Mouse (Mus musculus): ENCODE data around the gene Ifitm7. TPM values are rescaled to one million over a fixed set of nuclear protein-coding genes. Genes with fewer than 3 reads are reported as not detected.

Gene Ifitm7
- not detected in 2 replicates for polyA plus RNA-seq (2012)

GRCm38 (mm10) chr16:13986574-13987478 is at the start of gene Ifitm7, which contains the start of gene 2900011O08Rik:
Gene Ifitm7 (minus strand): TSS chr16:13986888.
Gene 2900011O08Rik (plus strand): TSS chr16:13986604.
- TF ChIP-seq GATA1 (IDR thresholded peaks at IDR 0.05; ENCODE audit: low read length) = no peak

- TF ChIP-seq GATA1 (IDR thresholded peaks at IDR 0.05; ENCODE audit: low read length) = no peak
Measured at GRCm38 (mm10) chr16:14033076-14033475, 46.4 kb upstream of the Ifitm7 start.

- no peak for TF ChIP-seq GATA1 (IDR thresholded peaks at IDR 0.05; ENCODE audit: low read length)
Measured at GRCm38 (mm10) chr16:14030650-14031049, 44.0 kb upstream of the Ifitm7 start.

- TF ChIP-seq GATA1 (IDR thresholded peaks at IDR 0.05; ENCODE audit: low read length) = no peak
Measured at GRCm38 (mm10) chr16:14029851-14030250, 43.2 kb upstream of the Ifitm7 start.

GRCm38 (mm10) chr16:14029072-14029471 is 42.4 kb upstream of the Ifitm7 start:
- TF ChIP-seq GATA1 (IDR thresholded peaks at IDR 0.05; ENCODE audit: low read length) = no peak

GRCm38 (mm10) chr16:14025091-14025990 is 38.7 kb upstream of the Ifitm7 start:
- TF ChIP-seq GATA1 (IDR thresholded peaks at IDR 0.05; ENCODE audit: low read length) = no peak

GRCm38 (mm10) chr16:14021166-14021822 is 34.6 kb upstream of the Ifitm7 start:
- TF ChIP-seq GATA1 (IDR thresholded peaks at IDR 0.05; ENCODE audit: low read length) = no peak

GRCm38 (mm10) chr16:14017306-14017705 is 30.6 kb upstream of the Ifitm7 start:
- TF ChIP-seq GATA1 (IDR thresholded peaks at IDR 0.05; ENCODE audit: low read length) = no peak

- TF ChIP-seq GATA1 (IDR thresholded peaks at IDR 0.05; ENCODE audit: low read length) = no peak
Measured at GRCm38 (mm10) chr16:14009966-14010365, 23.3 kb upstream of the Ifitm7 start.

- no peak for TF ChIP-seq GATA1 (IDR thresholded peaks at IDR 0.05; ENCODE audit: low read length)
Measured at GRCm38 (mm10) chr16:14008708-14009107, 22.0 kb upstream of the Ifitm7 start.

GRCm38 (mm10) chr16:14008081-14008480 is 21.4 kb upstream of the Ifitm7 start:
- no peak for TF ChIP-seq GATA1 (IDR thresholded peaks at IDR 0.05; ENCODE audit: low read length)

GRCm38 (mm10) chr16:14005266-14005665 is 18.6 kb upstream of the Ifitm7 start:
- TF ChIP-seq GATA1 (IDR thresholded peaks at IDR 0.05; ENCODE audit: low read length) = no peak

GRCm38 (mm10) chr16:14004726-14005125 is 18.0 kb upstream of the Ifitm7 start:
- TF ChIP-seq GATA1 (IDR thresholded peaks at IDR 0.05; ENCODE audit: low read length) = no peak

GRCm38 (mm10) chr16:14004170-14004569 is 17.5 kb upstream of the Ifitm7 start:
- TF ChIP-seq GATA1 (IDR thresholded peaks at IDR 0.05; ENCODE audit: low read length) = no peak

- TF ChIP-seq GATA1 (IDR thresholded peaks at IDR 0.05; ENCODE audit: low read length) = no peak
Measured at GRCm38 (mm10) chr16:14003386-14004130, 16.9 kb upstream of the Ifitm7 start.

Data from G1E-ER4 (cell line).